Mouse (Mus musculus) heart, embryonic 14.5 days (tissue): Measurements from ENCODE around the gene Cybb. TPM values are rescaled to one million over a fixed set of nuclear protein-coding genes. Genes with fewer than 3 reads are reported as not detected.

Experiments
- ATAC-seq: fragments of 200-750 bp; cut with Nextera tagmentation; 2 replicates; pipeline ENCODE4 v1.8.0; 2017; ENCODE audit warnings: low read depth, moderate TSS enrichment; ENCODE audit not compliant: insufficient number of reproducible peaks, insufficient read depth, low FRiP score
- H3K27ac ChIP-seq, 2 experiments: fragments of 200-500 bp in 1 of 2; fragments of 300-500 bp in 1 of 2; sonication (generic) in 1 of 2; replicated peaks in 1 of 2; 2 replicates each; pipeline ENCODE4 v1.5.1; 2012 to 2014; ENCODE audit warnings: low read depth in 2 of 2, low read length in 2 of 2, control low read depth in 1 of 2, mild to moderate bottlenecking in 1 of 2, mixed read lengths in 1 of 2; ENCODE audit not compliant: control insufficient read depth in 1 of 2, insufficient read depth in 1 of 2
- H3K27me3 ChIP-seq: fragments of 300-500 bp; sonication (generic); 2 replicates; pipeline ENCODE4 v1.6.1; 2014; ENCODE audit warnings: mild to moderate bottlenecking, low read length, control low read depth; ENCODE audit not compliant: control insufficient read depth, insufficient read depth
- H3K36me3 ChIP-seq: fragments of 300-500 bp; sonication (generic); 2 replicates; pipeline ENCODE4 v1.6.1; 2014; ENCODE audit warnings: mild to moderate bottlenecking, control low read depth, low read length, mixed read lengths; ENCODE audit not compliant: control insufficient read depth, insufficient read depth
- H3K4me1 ChIP-seq, 2 experiments: fragments of 200-500 bp in 1 of 2; fragments of 300-500 bp in 1 of 2; sonication (generic) in 1 of 2; 2 replicates each; pipeline ENCODE4 v1.6.1; 2012 to 2014; ENCODE audit warnings: low read length in 2 of 2, control low read depth in 1 of 2, mixed read lengths in 1 of 2; ENCODE audit not compliant: control insufficient read depth in 2 of 2, insufficient read depth in 2 of 2
- H3K4me2 ChIP-seq: fragments of 300-500 bp; sonication (generic); 2 replicates; pipeline ENCODE4 v1.6.1; 2014; ENCODE audit warnings: mild to moderate bottlenecking, low read length
- H3K4me3 ChIP-seq, 2 experiments: fragments of 200-500 bp in 1 of 2; fragments of 300-500 bp in 1 of 2; sonication (generic) in 1 of 2; 2 replicates each; pipeline ENCODE4 v1.5.1; 2012 to 2014; ENCODE audit warnings: low read length in 2 of 2, mild to moderate bottlenecking in 2 of 2, control low read depth in 1 of 2, low read depth in 1 of 2, moderate library complexity in 1 of 2; ENCODE audit not compliant: control insufficient read depth in 1 of 2, insufficient read depth in 1 of 2
- H3K9ac ChIP-seq: fragments of 300-500 bp; sonication (generic); 2 replicates; pipeline ENCODE4 v1.6.1; 2014; ENCODE audit warnings: mild to moderate bottlenecking, low read length
- H3K9me3 ChIP-seq: fragments of 300-500 bp; sonication (generic); 2 replicates; pipeline ENCODE4 v1.6.1; 2016; ENCODE audit warnings: low read length, control low read depth; ENCODE audit not compliant: control insufficient read depth
- WGBS: fragments of 180-500 bp; shearing (Covaris S2); extraction: QIAGEN DNeasy Blood & Tissue Kit; methylation state at CpG from one replicate; pipeline ENCODE4 v1.1.7; 2014; 5-methylcytosine and 5-hydroxymethylcytosine counted together
- polyA plus RNA-seq: library from polyadenylated mRNA; unstranded; fragments of >200 nt; fragmentation: Nextera tagmentation; extraction: Ambion mirVana; gene quantifications from 2 replicates; pipeline ENCODE4 v1.2.1, GENCODE M21; 2014

Gene Cybb
- polyA plus RNA-seq, 1 experiment from 2014 or later: 2.6 TPM

DNA sequence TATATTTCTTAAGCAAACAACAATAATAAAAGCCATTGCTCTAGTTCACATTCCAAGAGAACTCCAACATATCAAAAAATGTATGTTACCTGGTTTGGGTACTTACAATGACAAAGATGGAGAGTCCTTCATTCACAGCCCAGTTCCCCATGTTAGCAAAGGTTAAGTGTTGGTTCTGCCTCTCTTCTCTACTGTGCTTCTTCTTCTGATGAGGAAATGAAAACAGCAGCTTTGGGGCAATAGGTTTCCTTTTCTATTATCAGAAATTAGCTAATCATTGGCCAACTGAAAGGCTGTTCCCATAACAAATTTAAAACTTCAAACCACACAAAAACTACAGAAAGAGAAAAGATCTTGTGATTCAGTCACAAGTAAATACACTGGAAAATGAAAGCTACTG, 18.5 kb downstream of the Cybb start:
- Histone ChIP-seq H3K27ac (no peak overlapping the region), H3K4me3 (no peak overlapping the region), H3K4me2 (no peak overlapping the region), H3K36me3 (no peaks in the 10 kb centered on the region), H3K4me1 (no peaks in the 10 kb centered on the region), H3K9me3 (no peaks in the 10 kb centered on the region), H3K27me3 (no peaks in the 10 kb centered on the region), H3K9ac (no peak overlapping the region)
- ATAC-seq: no peak

DNA sequence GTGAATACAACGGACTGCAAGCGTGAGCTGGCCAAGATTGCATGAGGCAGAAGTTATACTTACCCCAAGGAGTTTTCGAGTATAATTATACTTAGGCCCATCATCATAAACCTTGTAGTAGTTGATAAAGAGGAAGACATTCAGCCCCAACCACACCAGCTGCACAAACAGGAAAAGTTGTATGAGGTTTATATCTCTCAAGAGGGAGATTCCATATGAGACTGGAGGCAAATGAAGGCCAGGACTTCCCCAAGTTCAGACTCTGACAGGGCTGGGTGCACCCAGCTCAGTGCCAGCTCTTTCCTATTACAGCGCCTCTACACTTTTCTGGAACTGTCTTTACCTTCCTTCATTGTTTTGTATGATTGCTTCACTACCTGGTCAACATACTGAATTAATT, 20.6 kb downstream of the Cybb start:
- H3K4me3 ChIP-seq: no peak overlapping the region
- no peaks in the 10 kb centered on the region for H3K4me1 ChIP-seq
- H3K4me2 ChIP-seq: no peak overlapping the region
- no peaks in the 10 kb centered on the region for H3K27me3 ChIP-seq
- H3K9ac ChIP-seq: no peak overlapping the region
- no peaks in the 10 kb centered on the region for H3K9me3 ChIP-seq
- ATAC-seq: no peak
- WGBS: 79% methylated on average over 4 of the region's 4 CpGs
- no peak overlapping the region for H3K27ac ChIP-seq
- no peaks in the 10 kb centered on the region for H3K36me3 ChIP-seq

- no peak overlapping the region for H3K4me2 ChIP-seq
- no peaks in the 10 kb centered on the region for H3K27me3 ChIP-seq
- H3K9me3 ChIP-seq: no peaks in the 10 kb centered on the region
- ATAC-seq: no peak
- H3K9ac ChIP-seq: no peak overlapping the region
- H3K36me3 ChIP-seq: no peaks in the 10 kb centered on the region
- H3K4me3 ChIP-seq: no peak overlapping the region
- 70% methylated on average over 2 of the region's 2 CpGs for WGBS
- H3K27ac ChIP-seq: no peak overlapping the region
- no peaks in the 10 kb centered on the region for H3K4me1 ChIP-seq
Measured at GRCm38 (mm10) chrX:9465890-9466289, 21.7 kb downstream of the Cybb start.

DNA sequence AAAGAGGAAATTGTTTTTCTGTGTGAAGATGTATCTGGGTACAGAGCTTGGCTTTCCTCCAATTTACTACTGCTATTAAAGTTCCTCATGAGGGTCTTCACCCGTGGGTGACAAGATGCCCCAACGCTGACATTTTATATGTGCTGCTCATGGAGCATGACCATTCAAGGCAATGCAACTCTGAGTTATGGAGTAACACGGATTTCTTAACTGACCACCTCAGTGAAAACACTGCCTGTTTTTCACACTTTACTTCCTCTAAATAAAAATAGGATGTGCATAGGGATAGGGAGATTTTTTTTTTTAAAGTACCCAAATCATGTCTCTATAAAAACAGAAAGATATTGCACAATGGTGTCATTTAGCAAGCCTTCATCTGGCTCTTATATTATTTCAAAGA, 24.9 kb downstream of the Cybb start:
- no peak for ATAC-seq
- no peaks in the 10 kb centered on the region for H3K36me3 ChIP-seq
- WGBS: 79% methylated on average over 3 of the region's 3 CpGs
- no peak overlapping the region for H3K4me3 ChIP-seq
- H3K4me2 ChIP-seq: no peak overlapping the region
- no peak overlapping the region for H3K9ac ChIP-seq
- H3K9me3 ChIP-seq: no peaks in the 10 kb centered on the region
- no peaks in the 10 kb centered on the region for H3K4me1 ChIP-seq
- H3K27ac ChIP-seq: no peak overlapping the region
- H3K27me3 ChIP-seq: no peaks in the 10 kb centered on the region

- no peaks in the 10 kb centered on the region for H3K36me3 ChIP-seq
- H3K4me1 ChIP-seq: no peaks in the 10 kb centered on the region
- no peak for ATAC-seq
- no peak overlapping the region for H3K27ac ChIP-seq
- no peak overlapping the region for H3K9ac ChIP-seq
- H3K27me3 ChIP-seq: no peaks in the 10 kb centered on the region
- H3K9me3 ChIP-seq: no peaks in the 10 kb centered on the region
- H3K4me3 ChIP-seq: no peak overlapping the region
- H3K4me2 ChIP-seq: no peak overlapping the region
Measured at GRCm38 (mm10) chrX:9461399-9461798, 26.2 kb downstream of the Cybb start.

- no peaks in the 10 kb centered on the region for H3K9me3 ChIP-seq
- H3K27me3 ChIP-seq: no peaks in the 10 kb centered on the region
- H3K9ac ChIP-seq: no peak overlapping the region
- no peak overlapping the region for H3K4me3 ChIP-seq
- 68% methylated on average over 4 of the region's 4 CpGs for WGBS
- ATAC-seq: no peak
- H3K27ac ChIP-seq: no peak overlapping the region
- no peak overlapping the region for H3K4me2 ChIP-seq
- no peaks in the 10 kb centered on the region for H3K4me1 ChIP-seq
- no peaks in the 10 kb centered on the region for H3K36me3 ChIP-seq
Measured at GRCm38 (mm10) chrX:9460387-9460930, 27.1 kb downstream of the Cybb start.

DNA sequence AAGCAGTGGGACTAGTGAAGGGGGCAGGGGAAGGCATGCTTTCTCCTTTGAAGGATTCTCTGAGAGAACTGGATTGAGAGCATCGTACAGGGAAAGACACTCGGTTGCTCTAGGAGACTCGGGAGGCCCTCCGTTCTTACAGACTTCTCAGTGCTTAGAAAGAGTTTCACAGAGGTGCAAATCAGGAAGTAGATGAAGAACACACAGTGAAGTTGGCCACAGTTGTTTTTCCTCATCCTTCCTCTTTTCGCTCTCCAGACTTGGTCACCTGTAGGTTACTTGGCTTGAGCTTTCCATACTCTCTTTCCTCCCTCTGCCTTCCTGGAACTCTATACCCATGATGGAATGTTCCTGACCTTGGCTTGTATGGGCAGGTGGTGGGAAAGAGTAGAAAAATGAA, 35.2 kb downstream of the Cybb start:
- Histone ChIP-seq H3K36me3 (no peaks in the 10 kb centered on the region), H3K9me3 (no peaks in the 10 kb centered on the region), H3K27ac (no peak overlapping the region), H3K4me2 (no peak overlapping the region), H3K27me3 (no peaks in the 10 kb centered on the region), H3K9ac (no peak overlapping the region), H3K4me1 (no peaks in the 10 kb centered on the region), H3K4me3 (no peak overlapping the region)
- ATAC-seq: no peak
- WGBS: 81% methylated on average over 5 of the region's 5 CpGs

DNA sequence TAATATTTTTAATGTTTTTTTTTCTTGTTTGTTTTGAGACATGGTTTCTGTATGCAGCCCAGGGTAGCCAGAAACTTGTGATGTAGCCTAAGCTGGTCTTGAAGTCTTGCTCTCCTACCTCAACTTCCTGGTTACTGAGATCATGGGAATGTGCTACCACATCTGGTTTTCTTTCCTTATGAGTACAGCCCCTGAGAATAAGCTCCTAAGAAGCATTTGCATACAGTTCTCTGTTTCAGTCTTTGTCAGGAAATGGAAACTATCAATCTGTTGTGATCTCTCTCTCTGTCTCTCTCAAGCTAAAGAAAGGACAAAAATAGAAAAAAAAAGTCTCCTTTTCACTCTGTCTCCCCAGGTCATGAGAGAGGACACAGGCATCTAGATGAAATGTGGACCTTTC, 40.3 kb downstream of the Cybb start:
- Histone ChIP-seq H3K36me3 (no peaks in the 10 kb centered on the region), H3K4me2 (no peak overlapping the region), H3K27ac (no peak overlapping the region), H3K9ac (no peak overlapping the region), H3K4me1 (no peaks in the 10 kb centered on the region), H3K27me3 (no peaks in the 10 kb centered on the region), H3K9me3 (no peaks in the 10 kb centered on the region), H3K4me3 (no peak overlapping the region)
- ATAC-seq: no peak
